Mouse (Mus musculus) liver, adult (tissue): ENCODE results near the gene Vac14.

ENCODE experiments used
- GATA4 ChIP-seq: IDR thresholded peaks from 2 replicates; pipeline ENCODE4 v1.6.1; 2014; ENCODE audit warnings: mild to moderate bottlenecking, low read length; ENCODE audit not compliant: insufficient replicate concordance

The Vac14 gene

DNA sequence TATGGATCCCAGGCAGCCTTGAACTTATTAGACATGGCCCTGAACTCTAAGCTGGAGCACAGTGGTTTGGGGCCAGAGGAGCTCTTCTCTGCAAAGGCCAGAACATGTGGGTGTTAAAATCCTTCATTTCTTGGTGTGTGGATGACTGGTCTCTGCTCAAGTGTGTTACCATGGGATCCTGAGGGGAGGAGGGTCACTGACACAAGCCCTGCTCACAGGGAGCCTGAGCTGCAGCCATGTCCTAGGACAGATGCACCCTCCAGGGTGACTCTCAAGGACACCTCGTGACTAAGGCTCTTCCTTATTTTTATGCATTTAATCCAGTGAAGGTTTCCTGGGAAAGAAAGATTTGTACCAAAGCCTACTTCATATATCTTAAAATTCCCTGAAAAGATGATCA, 79.7 kb downstream of the Vac14 start:
- no peak for TF ChIP-seq GATA4

DNA sequence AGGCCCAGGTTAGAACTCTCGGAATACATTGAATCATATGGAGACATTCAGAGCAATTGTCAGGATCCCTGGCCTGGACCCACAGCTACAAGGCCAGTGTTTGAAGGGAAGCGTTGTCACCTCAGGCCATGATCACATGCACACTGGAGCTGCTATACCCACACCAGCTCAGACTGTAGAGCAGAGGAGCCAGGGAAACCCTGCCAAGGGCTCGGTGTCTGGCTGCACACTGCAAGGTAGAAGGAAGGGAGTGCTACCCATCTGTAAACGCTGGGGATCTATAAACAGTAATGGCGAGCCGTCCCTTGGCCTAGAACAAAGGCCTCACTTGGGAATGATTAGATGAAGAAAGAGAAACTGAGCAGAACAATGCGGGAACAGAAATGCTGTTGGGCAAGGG, 81.1 kb downstream of the Vac14 start:
- no peak for TF ChIP-seq GATA4

GRCm38 (mm10) chr8:110700561-110700960, 82.2 kb downstream of the Vac14 start:
- TF ChIP-seq GATA4: no peak

DNA sequence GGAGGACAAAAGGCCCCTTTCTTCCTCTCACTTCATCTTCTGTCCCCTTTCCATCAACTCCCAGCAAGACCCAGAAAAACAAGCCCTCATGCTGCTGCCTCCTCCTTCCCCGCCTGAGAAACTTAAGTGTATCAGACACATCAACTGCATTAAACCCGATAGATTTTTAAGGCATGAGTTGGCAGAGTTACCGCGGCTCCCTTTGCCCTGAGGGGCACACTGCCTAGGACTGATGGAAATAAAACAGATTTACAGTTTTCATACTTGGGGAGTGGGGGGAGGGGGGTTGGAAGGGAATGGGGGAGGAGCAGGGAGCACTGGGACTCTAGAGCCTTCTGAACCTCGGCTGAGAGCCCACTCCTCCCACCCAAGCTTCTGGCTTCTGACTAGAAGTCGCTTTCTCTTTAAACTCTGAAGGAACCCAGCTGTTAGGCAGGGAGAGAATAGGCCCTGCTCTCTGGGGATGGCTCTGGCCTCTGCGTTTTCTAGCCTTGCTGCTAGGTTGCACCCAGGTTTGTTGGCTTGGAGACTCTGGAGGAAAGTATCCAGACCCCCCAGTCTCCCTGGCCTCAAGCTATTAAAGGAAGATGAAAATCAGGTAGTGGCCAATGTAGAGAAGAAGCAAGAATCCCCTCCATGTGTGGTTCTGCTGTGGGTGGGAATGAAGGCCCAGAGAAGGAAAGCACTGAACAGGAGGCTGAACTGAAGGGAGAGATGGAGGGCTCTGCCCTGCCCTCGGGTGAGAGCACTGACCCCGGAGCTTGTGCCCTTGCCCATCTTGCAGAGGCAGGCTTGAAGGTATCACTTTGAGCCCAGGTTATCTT, 84.5 kb downstream of the Vac14 start:
- no peak for TF ChIP-seq GATA4

GRCm38 (mm10) chr8:110703460-110704061, 85.2 kb downstream of the Vac14 start:
- no peak for TF ChIP-seq GATA4

DNA sequence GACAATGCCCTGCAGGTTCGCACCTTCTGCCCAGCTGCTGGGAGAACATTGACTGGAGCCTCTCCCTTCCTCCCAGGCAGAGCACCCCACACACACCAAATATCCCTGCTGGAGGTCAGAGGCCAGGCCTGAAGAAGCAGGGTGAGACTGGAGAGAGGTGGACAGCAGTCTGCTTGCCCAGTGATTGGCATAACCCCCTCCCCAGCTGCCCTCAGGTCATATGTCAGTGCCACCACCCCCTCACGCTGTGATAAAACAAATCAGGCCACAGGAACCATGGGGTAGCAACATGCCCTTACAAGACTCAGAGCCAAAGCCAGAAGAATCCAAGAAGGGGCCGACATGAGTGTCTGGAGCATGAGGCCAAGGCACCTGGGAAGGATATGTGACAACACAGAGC, 85.7 kb downstream of the Vac14 start:
- no peak for TF ChIP-seq GATA4

GRCm38 (mm10) chr8:110705391-110706287, 87.3 kb downstream of the Vac14 start:
- TF ChIP-seq GATA4: peak; percentile 11; the same call in 1 of the 2 replicates

- no peak for TF ChIP-seq GATA4
Observed at GRCm38 (mm10) chr8:110706288-110706870, 88.0 kb downstream of the Vac14 start.

GRCm38 (mm10) chr8:110708429-110708828, 90.0 kb downstream of the Vac14 start:
- no peak for TF ChIP-seq GATA4

DNA sequence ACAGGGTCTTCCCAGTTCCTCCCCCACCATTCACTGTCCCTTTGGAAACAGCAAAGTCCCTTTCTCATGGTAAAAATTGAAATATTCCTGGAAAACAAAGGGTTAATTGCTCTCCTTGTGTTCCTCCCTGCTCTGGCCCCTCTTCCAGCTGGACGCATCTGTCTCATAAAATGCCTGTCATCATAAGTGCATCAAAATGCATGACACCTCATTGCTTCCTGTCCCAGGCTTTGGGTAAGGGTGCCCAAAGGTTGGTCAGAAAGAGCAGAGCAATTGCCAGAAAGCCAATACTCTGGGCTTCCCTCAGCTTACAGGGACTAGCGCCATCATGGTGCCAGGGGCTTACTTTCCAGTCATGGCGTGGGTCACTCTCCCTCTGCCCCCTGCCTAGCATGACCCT, 92.2 kb downstream of the Vac14 start:
- no peak for TF ChIP-seq GATA4

- TF ChIP-seq GATA4: no peak
Observed at GRCm38 (mm10) chr8:110711271-110711934, 93.0 kb downstream of the Vac14 start.

DNA sequence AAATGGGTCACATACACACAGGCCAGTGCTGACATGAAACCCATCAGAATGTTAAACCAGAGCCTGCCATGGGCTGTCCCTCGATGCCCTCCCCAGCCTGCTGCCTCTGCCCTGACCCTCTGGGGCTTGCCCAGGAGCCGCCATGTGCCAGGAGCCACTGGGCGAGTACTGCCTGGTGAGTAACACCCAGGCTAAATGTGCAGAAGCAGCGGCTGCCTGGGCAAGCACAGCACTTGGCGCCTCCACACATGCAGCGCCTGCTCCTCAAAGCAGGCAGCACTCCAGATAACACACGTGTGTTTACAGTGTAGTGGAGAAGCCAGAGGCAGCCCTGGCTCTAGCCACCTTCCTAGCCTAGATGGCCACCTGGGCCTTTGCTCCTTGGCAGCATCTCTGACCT, 94.7 kb downstream of the Vac14 start:
- no peak for TF ChIP-seq GATA4

DNA sequence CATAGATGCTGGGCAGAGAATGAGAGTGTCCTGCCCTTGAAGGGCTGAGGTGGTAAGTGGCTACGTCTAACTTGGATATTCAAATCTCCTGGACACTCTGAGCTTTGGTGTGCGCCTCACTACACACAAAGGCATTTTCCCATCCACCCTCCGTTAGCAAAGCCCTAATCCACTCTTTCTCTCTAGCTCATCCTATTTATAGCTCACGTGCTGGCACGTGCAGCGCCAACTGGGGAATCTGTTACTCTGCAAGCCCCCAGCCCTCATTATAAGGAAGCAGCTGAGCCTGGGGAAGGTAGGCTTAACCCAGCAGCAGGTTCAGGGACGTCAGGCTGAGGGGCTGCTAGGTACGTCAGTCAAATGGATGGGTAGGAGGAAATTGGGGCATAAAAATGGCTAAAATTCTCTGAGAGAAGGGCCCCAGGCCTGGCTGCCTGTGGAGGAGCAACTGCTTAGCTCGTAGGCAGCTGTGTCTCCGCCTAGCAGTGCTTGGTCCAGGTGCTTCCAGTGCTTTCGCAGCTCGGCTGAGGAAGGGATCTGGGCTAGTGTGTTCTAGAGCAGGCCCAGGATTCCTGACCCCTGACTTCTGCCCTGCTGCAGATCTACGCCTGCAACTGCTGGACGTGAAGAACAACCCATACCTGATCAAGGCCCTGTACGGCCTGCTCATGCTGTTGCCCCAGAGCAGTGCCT, 96.6 kb downstream of the Vac14 start:
- no peak for TF ChIP-seq GATA4

- no peak for TF ChIP-seq GATA4
Observed at GRCm38 (mm10) chr8:110716075-110716474, 97.7 kb downstream of the Vac14 start.
